Mouse (Mus musculus): Measurements from ENCODE around the gene Inca1. TPM values are rescaled to one million over a fixed set of nuclear protein-coding genes. Genes with fewer than 3 reads are reported as not detected.

Inca1 gene
- polyA plus RNA-seq, 1 experiment, result 4.0 TPM

DNA sequence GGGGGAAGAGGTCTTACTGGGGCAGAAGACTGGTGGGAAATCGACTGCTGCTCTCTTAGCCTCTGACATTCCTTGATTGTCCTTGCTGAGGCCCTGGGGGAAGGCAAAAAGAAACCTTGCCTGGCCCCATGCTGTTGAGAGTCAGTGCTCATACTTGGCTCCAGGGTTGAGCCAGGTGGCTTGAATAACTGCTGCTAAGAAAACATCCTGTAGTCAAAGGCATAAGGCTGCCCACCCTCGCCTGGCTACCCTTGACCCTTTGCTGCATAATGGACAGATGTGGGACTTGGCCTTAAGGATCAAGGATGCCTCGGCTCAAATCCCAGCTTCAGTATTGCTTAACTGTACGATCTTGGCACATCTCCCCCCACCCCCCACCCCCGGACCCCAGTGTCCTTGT is 18.5 kb upstream of the Inca1 start:
- H3K27ac ChIP-seq (ENCODE audit: insufficient read depth, low read length), result no peak overlapping the region
- no peak for TF ChIP-seq CTCF (IDR thresholded peaks at IDR 0.05; ENCODE audit: borderline replicate concordance, insufficient read depth, low read depth, low read length)
- TF ChIP-seq POLR2A (IDR thresholded peaks at IDR 0.05; ENCODE audit: borderline replicate concordance, insufficient read depth, low read length), result no peak
- no peak overlapping the region for H3K4me3 ChIP-seq (replicated peaks; ENCODE audit: insufficient read depth, low read depth, low read length)
- WGBS, result 72% methylated on average over 5 of the region's 5 CpGs
- H3K4me1 ChIP-seq (ENCODE audit: control insufficient read depth, insufficient read depth, low read length), result no peaks in the 10 kb centered on the region
- no peaks in the 10 kb centered on the region for H3K27me3 ChIP-seq (ENCODE audit: control insufficient read depth, insufficient read depth, low read length)
- no peak for DNase-seq

GRCm38 (mm10) chr11:70715832-70716231 is 15.9 kb upstream of the Inca1 start:
- no peak for TF ChIP-seq POLR2A (IDR thresholded peaks at IDR 0.05; ENCODE audit: borderline replicate concordance, insufficient read depth, low read length)
- no peak for TF ChIP-seq CTCF (IDR thresholded peaks at IDR 0.05; ENCODE audit: borderline replicate concordance, insufficient read depth, low read depth, low read length)
- Histone ChIP-seq H3K4me1 (ENCODE audit: control insufficient read depth, insufficient read depth, low read length) (no peaks in the 10 kb centered on the region), H3K4me3 (replicated peaks; ENCODE audit: insufficient read depth, low read depth, low read length) (no peak overlapping the region), H3K27ac (ENCODE audit: insufficient read depth, low read length) (no peak overlapping the region), H3K27me3 (ENCODE audit: control insufficient read depth, insufficient read depth, low read length) (no peaks in the 10 kb centered on the region)
- no peak for DNase-seq
- WGBS, result 84% methylated on average over 6 of the region's 6 CpGs

- DNase-seq, result no peak
- Histone ChIP-seq H3K27me3 (ENCODE audit: control insufficient read depth, insufficient read depth, low read length) (no peaks in the 10 kb centered on the region), H3K27ac (ENCODE audit: insufficient read depth, low read length) (no peak overlapping the region), H3K4me3 (replicated peaks; ENCODE audit: insufficient read depth, low read depth, low read length) (no peak overlapping the region), H3K4me1 (ENCODE audit: control insufficient read depth, insufficient read depth, low read length) (no peaks in the 10 kb centered on the region)
- no peak for TF ChIP-seq CTCF (IDR thresholded peaks at IDR 0.05; ENCODE audit: borderline replicate concordance, insufficient read depth, low read depth, low read length)
- TF ChIP-seq POLR2A (IDR thresholded peaks at IDR 0.05; ENCODE audit: borderline replicate concordance, insufficient read depth, low read length), result no peak
- WGBS, result 88% methylated on average over 6 of the region's 6 CpGs
These were observed 13.3 kb upstream of the Inca1 start for GRCm38 (mm10) chr11:70713222-70713621.

GRCm38 (mm10) chr11:70711026-70711425 is 11.1 kb upstream of the Inca1 start:
- DNase-seq, result no peak
- 94% methylated on average over 10 of the region's 10 CpGs for WGBS
- no peaks in the 10 kb centered on the region for H3K4me1 ChIP-seq (ENCODE audit: control insufficient read depth, insufficient read depth, low read length)
- H3K4me3 ChIP-seq (replicated peaks; ENCODE audit: insufficient read depth, low read depth, low read length), result no peak overlapping the region
- TF ChIP-seq CTCF (IDR thresholded peaks at IDR 0.05; ENCODE audit: borderline replicate concordance, insufficient read depth, low read depth, low read length), result no peak
- no peaks in the 10 kb centered on the region for H3K27me3 ChIP-seq (ENCODE audit: control insufficient read depth, insufficient read depth, low read length)
- no peak overlapping the region for H3K27ac ChIP-seq (ENCODE audit: insufficient read depth, low read length)

GRCm38 (mm10) chr11:70706127-70706526 is 6.2 kb upstream of the Inca1 start:
- no peak for DNase-seq
- TF ChIP-seq CTCF (IDR thresholded peaks at IDR 0.05; ENCODE audit: borderline replicate concordance, insufficient read depth, low read depth, low read length), result no peak
- TF ChIP-seq POLR2A (IDR thresholded peaks at IDR 0.05; ENCODE audit: borderline replicate concordance, insufficient read depth, low read length), result no peak
- WGBS, result 86% methylated on average over 3 of the region's 3 CpGs
- Histone ChIP-seq H3K27ac (ENCODE audit: insufficient read depth, low read length) (no peak overlapping the region), H3K4me1 (ENCODE audit: control insufficient read depth, insufficient read depth, low read length) (peaks cover 10% of the 10 kb centered on the region), H3K4me3 (replicated peaks; ENCODE audit: insufficient read depth, low read depth, low read length) (no peak overlapping the region), H3K27me3 (ENCODE audit: control insufficient read depth, insufficient read depth, low read length) (no peaks in the 10 kb centered on the region)

- H3K27me3 ChIP-seq (ENCODE audit: control insufficient read depth, insufficient read depth, low read length), result no peaks in the 10 kb centered on the region
- 8% methylated on average over 6 of the region's 6 CpGs for WGBS
- no peak for TF ChIP-seq POLR2A (IDR thresholded peaks at IDR 0.05; ENCODE audit: borderline replicate concordance, insufficient read depth, low read length)
- TF ChIP-seq CTCF (IDR thresholded peaks at IDR 0.05; ENCODE audit: borderline replicate concordance, insufficient read depth, low read depth, low read length), result no peak
- no peak overlapping the region for H3K27ac ChIP-seq (ENCODE audit: insufficient read depth, low read length)
- no peak overlapping the region for H3K4me3 ChIP-seq (replicated peaks; ENCODE audit: insufficient read depth, low read depth, low read length)
- H3K4me1 ChIP-seq (ENCODE audit: control insufficient read depth, insufficient read depth, low read length), result peaks cover 10% of the 10 kb centered on the region
- DNase-seq, result no peak
These were observed 2.8 kb upstream of the Inca1 start for GRCm38 (mm10) chr11:70702781-70703180.

DNA sequence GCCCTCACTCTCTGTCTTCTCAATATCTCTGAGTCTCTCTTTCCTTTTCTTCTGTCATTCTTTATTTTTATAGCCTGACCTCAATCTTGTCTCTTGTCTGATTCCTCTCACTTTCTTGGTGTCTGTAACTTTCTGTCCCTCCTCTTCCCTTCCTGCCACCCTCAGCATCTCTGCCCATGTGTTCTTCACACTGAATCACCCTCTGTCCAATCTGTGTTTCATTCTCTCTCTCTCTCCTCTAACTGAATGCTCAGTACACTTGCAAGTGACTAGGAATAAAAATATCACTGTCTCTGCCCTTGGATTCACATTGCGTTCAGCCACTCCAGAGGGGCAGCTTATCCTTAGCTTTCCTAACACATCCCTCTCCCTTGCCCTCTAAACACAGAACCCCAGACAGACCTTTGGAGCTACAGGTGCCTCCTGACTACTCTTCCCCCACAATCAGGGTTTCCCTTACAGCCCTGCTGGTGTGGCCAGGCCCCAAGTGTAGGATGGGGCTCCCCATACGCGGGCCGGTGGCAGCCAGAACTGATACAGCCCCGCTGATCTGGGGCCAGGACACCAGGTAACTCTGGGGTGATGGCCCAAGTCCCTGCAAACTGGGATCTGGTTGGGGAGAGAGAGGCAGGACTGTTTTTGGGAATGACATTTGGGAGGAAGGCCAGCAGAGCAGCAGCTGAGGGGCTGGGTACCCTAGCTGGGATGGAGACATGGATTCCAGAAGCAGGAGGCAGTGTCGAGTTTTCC is 2.2 kb upstream of the Inca1 start:
- TF ChIP-seq CTCF (IDR thresholded peaks at IDR 0.05; ENCODE audit: borderline replicate concordance, insufficient read depth, low read depth, low read length), result no peak
- TF ChIP-seq POLR2A (IDR thresholded peaks at IDR 0.05; ENCODE audit: borderline replicate concordance, insufficient read depth, low read length), result no peak
- H3K27ac ChIP-seq (ENCODE audit: insufficient read depth, low read length), result no peak overlapping the region; the same call in 1 of the 2 replicates
- DNase-seq, result no peak
- peaks cover 10% of the 10 kb centered on the region for H3K4me1 ChIP-seq (ENCODE audit: control insufficient read depth, insufficient read depth, low read length)
- 37% methylated on average over 6 of the region's 6 CpGs for WGBS
- H3K27me3 ChIP-seq (ENCODE audit: control insufficient read depth, insufficient read depth, low read length), result no peaks in the 10 kb centered on the region
- peak overlapping the region; percentile 7 for H3K4me3 ChIP-seq (replicated peaks; ENCODE audit: insufficient read depth, low read depth, low read length)

GRCm38 (mm10) chr11:70701221-70701955 is 1.4 kb upstream of the Inca1 start:
- Histone ChIP-seq H3K27me3 (ENCODE audit: control insufficient read depth, insufficient read depth, low read length) (no peaks in the 10 kb centered on the region), H3K27ac (ENCODE audit: insufficient read depth, low read length) (peak overlapping the region; percentile 35; the same call in 1 of the 2 replicates), H3K4me3 (replicated peaks; ENCODE audit: insufficient read depth, low read depth, low read length) (peak overlapping the region; percentile 63), H3K4me1 (ENCODE audit: control insufficient read depth, insufficient read depth, low read length) (peaks cover 10% of the 10 kb centered on the region)
- no peak for TF ChIP-seq POLR2A (IDR thresholded peaks at IDR 0.05; ENCODE audit: borderline replicate concordance, insufficient read depth, low read length)
- TF ChIP-seq CTCF (IDR thresholded peaks at IDR 0.05; ENCODE audit: borderline replicate concordance, insufficient read depth, low read depth, low read length), result no peak
- 11% methylated on average over 10 of the region's 10 CpGs for WGBS
- peak in 1 of 2 experiments; percentile 29 for DNase-seq

Data from cerebellum, adult 2 months (tissue).